Mouse (Mus musculus): ENCODE measurements around the gene Fgfr2.

Fgfr2 gene

DNA sequence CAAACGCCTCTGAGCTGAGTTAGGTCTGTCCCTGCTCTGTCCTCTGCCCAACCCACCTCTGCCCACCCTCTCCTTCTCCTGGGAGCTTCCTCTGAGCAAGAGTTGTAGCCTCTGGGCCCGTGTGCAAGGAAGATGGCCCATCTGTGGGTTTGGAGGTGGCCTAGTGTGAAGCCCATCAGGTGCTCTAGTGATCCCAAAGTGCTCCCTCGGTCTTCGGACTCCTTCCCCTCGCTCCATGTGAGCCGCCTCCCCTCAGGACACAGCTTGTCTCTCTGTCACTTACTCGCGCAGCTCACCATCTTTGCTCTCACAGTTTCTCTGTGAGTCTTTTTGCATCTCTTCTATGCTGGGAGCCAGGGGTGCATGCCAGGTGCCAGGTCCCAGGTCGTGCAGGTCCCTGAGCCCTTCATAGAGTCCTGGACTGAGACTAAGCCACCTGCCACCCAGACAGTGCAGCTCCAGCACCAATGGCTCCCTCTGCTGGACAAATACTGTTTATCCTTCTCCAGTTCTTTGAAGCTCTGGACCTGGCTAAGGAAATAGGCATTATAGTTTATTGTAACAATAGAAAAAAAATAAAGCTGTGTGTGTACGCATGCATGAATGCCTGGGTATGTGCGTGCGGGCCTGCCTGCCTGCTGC is 484.6 kb downstream of the Fgfr2 start:
- DNase-seq (ENCODE audit: low read depth in 2 of 2, low spot score in 2 of 2) = peak in 1 of 2 experiments; percentile 23

DNA sequence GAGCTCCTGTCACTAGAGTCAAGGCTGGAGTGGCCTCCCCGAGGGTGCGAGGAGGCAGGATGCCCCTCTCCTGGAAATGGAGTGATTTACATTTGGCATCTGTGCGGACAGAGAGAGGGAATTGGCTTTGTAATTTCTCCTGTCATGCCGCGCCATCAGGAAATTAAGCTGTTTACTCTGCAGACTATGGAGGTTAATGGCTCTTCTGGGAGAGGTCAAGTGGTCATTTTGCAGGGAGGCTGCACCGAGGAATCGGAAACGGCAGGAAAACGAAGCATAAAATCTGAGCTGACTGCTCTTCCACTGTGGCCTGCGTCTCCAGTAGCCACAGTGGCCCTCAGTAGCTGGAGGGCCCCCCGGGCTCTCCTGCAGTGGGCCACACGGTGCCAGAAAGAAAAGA is 485.9 kb downstream of the Fgfr2 start:
- no peak for DNase-seq (ENCODE audit: low read depth in 2 of 2, low spot score in 2 of 2)

DNA sequence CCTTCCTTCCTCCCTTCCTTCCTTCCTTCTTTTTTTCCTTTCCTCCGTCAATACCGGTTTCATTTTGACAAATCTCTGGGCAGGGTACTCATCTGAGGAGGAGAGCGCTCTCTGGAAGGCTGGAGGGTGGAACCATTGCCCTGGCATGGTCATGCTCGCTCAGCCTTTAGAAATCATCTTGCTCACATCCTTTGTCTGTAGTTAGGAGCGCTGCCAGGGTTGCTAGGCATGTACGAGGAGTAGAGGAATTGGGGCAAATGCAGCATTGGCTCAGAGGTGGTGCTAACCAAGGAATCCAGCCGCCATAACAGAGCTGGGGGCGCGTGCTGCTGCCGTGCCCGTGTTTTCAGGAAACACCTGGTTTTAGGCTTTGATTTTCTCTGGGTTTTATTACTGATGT is 491.8 kb downstream of the Fgfr2 start:
- DNase-seq (ENCODE audit: low read depth in 2 of 2, low spot score in 2 of 2) = no peak

DNA sequence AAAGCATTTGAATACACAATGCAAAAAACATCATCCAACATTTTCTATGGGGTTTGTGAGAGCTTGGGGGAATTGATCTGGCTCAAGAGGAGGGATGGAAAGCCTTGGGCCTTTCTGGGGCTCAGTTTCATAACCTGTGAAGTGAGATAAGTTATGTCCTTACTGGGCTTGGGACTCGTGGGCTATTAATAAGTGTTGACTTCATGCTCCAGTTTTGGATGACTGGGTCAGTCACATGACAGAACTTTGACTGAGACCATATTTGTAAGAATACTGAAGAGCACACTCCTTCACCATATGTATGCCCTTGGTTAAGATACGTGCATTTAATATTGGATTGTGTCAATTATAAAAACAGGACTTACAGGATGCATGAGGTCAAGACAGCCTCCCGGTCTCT is 495.7 kb downstream of the Fgfr2 start:
- no peak for DNase-seq (ENCODE audit: low read depth in 2 of 2, low spot score in 2 of 2)

DNA sequence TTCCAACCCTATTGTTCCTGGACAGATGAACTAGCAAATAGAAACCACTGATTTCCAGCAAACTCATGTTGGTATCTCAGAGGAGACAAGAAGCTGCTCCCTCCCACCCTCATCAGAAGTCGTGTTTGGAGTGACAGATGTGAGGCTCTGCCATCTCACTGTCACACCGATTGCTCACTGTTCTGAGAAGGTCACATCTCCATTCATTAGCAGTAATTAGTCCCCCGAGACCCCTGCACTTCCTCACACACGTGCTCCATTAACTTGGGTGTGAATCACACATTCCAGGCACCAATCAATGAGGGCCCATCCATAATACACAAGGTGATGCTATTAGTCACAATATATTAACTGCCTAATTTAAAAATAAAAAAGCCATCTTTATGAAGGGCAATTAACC is 497.0 kb downstream of the Fgfr2 start:
- DNase-seq (ENCODE audit: low read depth in 2 of 2, low spot score in 2 of 2) = no peak

DNA sequence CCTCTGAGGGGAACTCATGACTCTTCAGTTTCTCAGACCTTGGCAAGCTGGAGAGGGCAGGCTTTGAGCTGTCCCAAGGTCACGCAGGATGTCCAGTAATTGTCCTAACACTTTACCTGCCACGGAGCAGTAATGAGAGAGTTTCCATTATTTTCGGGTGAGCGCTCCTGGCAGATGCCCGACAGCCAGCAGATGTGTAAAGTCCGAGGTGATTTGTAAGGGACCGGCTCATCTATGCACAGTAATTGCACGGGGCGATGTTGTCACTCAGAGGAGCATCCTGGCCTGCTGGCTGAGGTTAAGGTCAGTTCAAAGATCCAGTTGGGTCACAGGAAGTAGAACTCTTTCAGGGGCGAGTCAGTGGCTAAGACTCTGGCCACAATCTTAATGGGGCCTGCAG is 499.0 kb downstream of the Fgfr2 start:
- DNase-seq (ENCODE audit: low read depth in 2 of 2, low spot score in 2 of 2) = no peak

DNA sequence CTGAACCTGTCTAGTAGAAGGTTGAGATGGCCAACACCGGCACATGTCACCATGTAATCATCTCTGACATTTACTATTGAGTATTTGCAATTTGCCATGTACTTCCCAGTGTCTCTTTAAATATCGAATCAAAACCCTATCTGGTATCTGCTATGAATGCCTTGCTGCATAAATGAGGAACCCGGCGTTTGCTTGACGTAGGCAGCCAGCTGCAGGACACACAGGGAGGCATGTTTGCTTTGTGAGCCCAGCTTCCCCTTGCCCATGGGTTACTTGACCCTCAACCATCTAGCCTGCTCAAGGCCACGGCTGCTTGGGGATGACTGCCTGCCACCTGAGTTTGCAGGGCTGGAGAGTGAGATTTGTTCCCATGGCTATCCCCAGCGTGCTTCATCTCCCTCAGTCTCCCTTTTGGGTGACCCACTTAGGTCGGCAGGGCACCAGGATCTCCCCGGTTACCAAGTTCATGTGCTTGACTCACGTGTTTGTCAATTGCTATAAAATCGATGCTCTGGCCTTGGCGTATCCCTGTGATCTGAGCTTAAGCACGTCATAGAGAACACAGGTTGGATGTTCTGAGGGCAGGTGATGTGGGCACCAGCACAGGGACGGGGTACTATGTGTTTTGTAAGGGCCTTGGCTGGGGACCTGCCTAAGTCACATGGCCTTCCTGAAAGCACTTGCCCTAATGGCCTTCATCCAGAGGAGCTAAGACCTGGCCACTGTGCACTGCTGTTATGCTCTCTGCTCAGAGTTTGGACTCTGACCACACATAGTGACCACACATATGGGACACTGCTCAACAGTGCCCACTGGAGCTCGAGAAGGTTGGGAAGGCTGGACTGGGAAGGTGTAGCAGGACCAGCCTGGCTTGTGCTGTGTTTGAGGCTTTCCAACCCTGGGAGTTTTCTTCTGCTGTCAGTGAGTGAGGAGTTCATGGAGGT is 502.9 kb downstream of the Fgfr2 start:
- DNase-seq (ENCODE audit: low read depth in 2 of 2, low spot score in 2 of 2) = no peak

DNA sequence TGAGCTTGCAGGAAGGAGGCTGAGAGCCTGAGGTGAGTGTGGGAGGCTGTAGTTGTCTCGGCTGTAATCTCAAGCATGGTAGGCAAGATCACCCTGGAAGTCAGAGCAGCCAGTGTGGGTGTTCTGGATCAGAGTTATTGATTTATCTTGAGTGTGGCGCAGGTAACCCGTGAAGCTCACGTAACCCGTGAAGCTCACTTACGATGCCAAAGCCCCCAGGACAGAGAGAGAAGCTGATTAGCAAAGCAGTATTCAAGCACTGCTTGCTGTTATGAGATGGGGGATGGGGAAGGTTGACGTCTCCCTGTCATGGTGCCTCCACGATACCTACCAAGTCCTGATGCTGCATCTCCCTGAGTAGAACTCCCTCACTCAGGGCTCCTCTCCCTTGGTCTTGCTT is 503.6 kb downstream of the Fgfr2 start:
- DNase-seq (ENCODE audit: low read depth in 2 of 2, low spot score in 2 of 2) = no peak

DNA sequence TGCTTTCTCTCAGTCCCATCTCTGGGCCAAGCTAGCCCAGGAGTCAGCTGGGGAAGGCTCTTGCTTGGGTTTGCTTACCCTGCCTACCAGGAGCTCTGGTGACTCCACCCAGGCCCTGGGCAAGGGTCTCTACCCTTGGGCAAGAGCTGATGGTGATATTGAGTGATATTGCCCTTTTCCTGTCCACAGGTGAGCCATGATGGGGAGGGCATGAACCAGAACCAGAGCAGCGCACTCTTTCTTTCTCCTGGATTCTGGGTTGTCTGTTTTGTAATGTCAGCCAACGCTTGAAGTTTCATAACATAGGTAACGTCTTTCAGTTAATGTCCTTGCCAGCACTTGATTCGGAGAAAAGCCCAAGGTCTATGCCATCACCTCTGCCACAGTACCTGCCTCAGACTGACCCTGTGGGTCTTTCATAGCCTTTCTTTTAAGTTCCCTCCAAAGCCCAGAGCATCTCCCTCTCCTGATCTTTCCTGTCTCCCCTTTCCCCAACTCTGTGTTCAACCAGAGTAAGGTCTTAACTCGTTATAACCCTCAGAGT is 506.1 kb downstream of the Fgfr2 start:
- DNase-seq (ENCODE audit: low read depth in 2 of 2, low spot score in 2 of 2) = no peak

DNA sequence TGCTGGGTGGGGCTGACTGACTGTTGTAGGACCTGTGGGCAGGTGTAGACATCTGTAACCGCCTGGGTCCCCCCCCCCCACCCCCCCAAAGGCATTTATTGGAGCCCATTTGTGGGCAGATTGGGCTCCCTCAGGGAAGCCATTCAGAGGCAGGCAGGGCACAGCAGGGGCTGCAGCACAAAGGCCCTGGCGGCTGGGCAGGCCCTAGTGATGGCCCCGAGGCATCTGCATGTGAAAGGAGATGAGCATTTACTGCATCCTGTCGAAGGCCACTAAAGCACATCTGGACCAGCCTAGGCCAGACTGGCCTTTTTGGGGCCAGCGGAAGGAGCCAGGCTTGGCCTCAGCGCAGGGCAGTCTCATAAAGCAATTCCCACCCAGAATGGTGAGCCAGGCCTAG is 506.8 kb downstream of the Fgfr2 start:
- no peak for DNase-seq (ENCODE audit: low read depth in 2 of 2, low spot score in 2 of 2)

DNA sequence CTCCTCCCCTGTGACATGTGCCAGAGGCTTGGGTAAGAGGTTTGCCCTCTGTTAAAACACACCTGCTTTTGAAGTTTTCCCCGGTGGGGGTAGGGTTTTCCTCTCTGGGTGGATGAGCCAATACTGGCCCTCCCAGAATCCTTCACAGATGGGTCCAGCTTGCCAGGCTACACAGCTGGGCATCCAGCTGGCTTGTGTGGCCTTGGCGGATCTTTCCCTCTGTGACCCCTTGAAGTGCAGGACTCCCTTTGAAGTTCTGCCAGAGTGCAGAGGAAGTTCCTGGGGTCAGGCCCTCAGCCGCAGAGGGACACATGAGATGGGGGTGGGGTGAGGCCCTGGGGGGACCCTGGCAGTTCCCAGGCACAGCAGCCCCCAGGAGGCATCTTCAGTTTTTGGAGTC is 507.8 kb downstream of the Fgfr2 start:
- DNase-seq (ENCODE audit: low read depth in 2 of 2, low spot score in 2 of 2) = no peak

DNA sequence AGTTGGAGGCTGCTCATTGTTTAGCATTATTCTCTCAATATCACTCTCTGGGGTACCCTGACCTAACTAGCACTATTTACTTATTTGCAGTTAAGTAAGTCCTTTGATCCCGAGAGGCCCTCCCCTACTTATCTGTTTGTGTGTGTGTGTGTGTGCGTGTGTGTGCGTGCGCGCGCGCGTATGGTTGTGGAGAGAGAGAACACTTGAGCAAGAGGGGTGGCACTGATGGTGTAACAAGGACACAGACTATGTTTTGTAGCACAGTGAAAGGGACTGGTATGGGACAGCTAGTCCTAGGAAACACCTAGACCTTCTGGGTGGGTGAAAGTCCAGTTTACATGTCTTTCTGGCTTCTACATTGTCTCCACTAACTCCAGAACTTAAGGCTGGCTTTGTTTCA is 511.6 kb downstream of the Fgfr2 start:
- no peak for DNase-seq (ENCODE audit: low read depth in 2 of 2, low spot score in 2 of 2)

DNA sequence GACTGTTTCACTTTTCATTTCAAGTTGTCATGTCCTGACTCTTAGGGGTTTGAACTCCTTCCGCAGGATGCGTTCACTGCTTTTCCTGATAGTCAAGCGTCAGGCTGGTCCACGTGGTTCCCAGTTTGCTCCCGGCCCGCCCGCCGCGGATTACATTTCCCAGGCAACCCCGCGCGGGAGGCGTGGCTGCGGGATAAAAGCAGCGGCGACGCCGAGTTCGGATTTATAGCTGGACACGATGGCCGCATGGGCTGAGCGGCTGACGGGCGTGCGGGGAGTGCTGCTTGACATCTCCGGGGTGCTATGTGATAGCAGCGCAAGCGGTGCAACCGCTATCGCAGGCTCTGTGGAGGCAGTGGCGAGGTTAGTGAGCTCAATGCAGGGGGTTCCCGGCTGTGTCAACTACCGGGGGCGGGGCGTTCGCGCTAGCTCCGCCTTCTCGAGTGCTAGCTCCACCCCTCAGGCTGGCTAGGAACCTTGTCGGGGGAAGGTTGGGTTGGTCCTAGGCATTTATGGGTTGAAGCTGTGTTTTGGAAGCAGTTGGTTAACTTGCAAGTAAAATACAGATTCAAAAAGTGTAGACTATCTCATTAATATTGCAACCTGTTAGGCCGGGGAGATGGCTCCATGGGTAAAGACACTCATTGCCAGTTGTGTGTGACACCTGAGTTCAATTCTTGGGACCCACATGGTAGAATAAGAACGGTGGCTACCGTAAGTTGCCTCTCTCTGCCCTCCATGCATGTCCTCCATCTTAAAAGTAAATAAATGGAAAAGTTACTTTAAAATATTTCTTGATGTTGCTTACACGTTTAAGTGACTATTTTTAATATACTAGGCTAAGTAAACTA is 512.5 kb downstream of the Fgfr2 start, which contains the start of gene Lhpp:
TSS of gene Lhpp (plus strand) at position 171 of the 851 bp plus-strand sequence.
- peak; percentile 65 to 76 for DNase-seq (ENCODE audit: low read depth in 2 of 2, low spot score in 2 of 2)

DNA sequence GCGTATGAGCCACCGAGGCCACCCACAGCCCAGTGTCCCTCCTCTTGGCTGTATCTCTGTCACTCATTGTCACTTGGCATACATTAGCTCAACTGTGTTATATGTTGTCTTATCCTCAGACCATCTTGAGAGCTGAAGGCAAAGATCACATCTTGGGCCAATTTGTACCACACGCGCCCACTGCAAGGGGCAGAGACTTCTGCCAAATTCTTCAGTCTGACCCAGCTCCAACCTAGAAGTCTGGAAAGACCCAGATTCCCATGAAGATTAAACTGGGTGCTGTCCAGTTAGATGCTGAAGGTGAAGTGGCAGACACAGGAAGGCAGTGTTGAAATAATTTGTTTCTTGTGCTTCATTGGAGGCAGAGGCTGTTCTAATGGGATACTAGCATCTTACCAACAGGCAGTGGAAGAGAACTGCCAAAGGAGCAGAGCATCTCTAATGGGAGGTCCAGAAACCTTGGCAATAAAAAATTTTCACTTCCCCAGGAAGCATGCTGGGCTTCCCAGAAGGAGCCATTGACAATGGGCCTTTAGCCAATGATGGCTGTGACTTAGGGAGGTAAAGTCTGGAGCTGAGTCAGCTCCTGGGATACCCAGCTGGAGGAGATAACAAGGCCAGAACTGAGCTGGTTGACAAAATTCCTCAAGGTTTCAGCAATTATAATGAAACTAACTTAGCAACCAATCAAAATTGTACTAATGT is 514.7 kb downstream of the Fgfr2 start:
- no peak for DNase-seq (ENCODE audit: low read depth in 2 of 2, low spot score in 2 of 2)

DNA sequence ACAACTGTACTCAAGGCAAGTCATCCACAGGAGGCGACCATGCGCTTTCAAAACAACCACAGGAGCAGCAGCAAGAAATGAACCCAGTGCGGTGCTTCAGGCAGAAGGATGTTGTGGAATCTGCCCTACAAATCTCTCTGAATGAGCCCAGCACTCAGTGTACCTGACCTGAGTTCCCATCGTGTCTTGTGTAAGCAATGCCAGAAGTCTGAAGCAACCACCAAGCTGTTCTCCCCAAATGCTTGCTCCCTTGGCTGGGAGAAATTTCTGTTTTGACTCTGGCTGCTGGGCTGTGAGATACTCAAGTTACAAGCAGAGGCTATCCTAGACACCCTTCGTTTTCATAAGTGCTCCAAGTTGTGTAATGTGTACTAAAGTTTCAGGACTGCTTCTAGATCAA is 517.5 kb downstream of the Fgfr2 start:
- DNase-seq (ENCODE audit: low read depth in 2 of 2, low spot score in 2 of 2) = no peak

DNA sequence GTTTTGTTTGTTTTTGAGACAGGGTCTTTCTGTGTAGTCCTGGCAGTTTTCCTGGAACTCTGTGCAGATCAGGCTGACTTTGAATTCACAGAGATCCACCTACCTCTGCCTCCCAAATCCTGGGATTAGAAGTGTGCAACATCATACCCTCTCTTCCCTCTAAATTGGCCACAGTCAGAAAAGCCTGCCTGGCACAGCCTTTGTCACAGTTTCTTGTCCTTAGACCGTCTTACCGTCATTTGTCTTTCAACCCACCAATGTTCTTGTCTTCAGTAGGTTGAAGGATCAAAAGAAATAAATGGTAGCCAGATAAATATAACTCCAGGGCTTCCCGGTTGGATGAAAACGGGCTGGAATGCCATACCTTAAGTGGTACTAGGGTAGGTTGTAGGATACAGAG is 518.4 kb downstream of the Fgfr2 start:
- no peak for DNase-seq (ENCODE audit: low read depth in 2 of 2, low spot score in 2 of 2)

DNA sequence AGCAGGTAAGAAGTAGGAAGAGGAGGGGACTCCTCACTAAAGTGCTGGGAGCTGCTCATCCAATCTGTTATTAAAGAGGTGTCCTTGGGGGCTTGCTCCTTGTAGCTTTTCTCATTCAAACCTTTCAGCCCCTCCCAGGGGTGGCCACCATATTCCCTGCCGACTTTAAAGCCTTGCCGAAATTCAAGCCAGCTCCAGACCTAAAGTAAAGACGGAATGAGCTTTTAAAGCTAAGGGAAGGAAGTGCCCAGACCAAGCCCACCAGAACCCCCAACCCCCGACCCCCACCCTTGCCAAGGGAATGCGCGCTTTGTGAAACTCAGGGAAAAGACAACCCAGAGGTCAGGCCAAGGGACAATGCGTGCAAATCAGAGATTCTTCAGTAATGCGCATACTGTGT is 522.2 kb downstream of the Fgfr2 start:
- DNase-seq (ENCODE audit: low read depth in 2 of 2, low spot score in 2 of 2) = no peak

DNA sequence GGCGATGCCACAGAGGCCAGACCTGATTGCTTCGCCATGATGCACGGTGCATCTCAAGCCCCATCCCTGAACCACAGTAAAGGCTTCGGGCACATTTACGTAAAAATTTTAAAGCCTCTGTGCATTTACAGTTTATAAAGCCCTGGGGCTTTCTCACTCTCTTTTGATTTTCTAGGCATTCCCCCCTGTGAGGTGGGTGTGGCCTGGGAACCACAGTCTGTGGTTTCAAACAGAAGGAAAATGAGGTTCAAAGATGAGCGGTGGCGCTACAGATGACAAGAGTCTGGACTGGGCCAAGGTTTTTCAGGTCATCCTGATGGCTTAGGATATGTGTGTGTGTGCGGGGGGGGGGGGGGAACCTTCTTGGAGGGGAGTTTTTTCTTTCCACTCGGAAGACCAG is 523.1 kb downstream of the Fgfr2 start:
- peak in 1 of 2 experiments; percentile 18 for DNase-seq (ENCODE audit: low read depth in 2 of 2, low spot score in 2 of 2)

DNA sequence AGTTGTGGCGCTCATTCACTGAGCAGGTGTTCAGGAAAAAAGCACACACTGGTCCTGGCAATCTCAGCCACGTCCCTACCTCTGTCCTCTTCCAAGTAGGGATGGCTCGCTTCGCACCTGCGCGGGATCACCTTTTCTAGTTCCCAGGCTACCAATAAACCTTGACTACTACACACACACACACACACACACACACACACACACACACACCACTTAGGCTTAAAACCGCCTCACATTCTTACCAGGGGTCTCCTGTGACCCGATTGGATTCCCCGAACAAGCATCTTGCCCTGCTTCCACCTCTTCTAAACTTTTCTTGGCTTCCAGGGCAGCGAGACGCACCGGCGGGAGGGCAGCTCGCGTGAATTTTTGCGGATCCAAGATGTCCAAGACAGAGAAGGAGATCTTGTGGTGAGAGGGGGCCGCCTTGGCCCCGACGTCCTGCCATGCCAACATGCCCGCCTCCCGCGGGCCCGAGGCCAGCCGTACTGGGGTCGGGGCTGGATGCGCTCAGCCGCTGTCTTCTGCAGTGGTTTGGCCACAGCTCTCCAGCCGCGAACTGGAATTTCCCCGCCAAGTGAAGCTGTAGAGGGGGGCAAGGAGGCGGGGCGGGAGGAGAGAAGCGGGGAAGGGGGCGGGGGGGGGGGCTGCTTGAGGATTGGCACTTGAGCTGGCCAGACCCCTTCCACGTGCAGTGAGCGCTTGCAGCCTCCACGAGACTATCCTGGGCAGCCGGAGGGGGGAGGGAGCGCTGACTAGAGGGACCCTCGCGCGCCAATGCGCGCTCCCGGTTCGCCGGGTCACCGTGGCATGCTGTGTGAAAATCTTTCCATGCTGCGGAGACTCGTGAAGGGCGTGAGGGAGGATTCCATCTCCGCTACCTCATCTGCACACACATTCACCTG is 523.8 kb downstream of the Fgfr2 start, which contains the start of gene Nkx1-2:
TSS of gene Nkx1-2 (minus strand) at position 567 of the 905 bp plus-strand sequence.
- no peak for DNase-seq (ENCODE audit: low read depth in 2 of 2, low spot score in 2 of 2)
